11 mouse cellular contexts compared by ENCODE assay signal in the genomic region with DNA sequence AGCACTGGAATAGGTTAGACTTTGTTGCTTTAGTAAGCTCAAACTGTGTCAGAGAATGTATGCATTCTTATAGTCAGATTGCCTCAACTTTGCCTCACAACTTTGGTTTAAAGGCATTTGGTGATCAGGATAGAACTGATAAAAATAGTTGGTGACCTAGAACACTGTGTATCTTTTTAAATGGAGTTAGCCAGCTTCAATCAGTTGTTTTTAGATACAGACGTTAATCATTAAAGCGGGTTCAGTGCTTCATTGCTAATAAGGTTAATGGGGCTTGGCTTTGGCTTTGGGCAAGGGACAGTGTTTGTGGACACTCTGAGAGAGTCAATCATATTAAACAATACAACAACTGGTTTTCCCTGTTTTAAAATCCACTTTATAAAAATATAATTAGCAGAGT. TPM values are rescaled to one million over a fixed set of nuclear protein-coding genes. Genes with fewer than 3 reads are reported as not detected.
DNase-seq lines count a peak whose midpoint lies in the region; ATAC-seq and TF ChIP-seq lines count a peak whose summit lies in the region.
"Had no signal": no experiment of that assay in that cellular context is flagged by ENCODE, and none has a peak within 500 bp of the region (broad histone marks: within the 10 kb centered on the region; RNA-seq: fewer than 3 reads in every experiment).

No protein-coding gene starts in this region.

- peaks cover 46% of the 10 kb centered on the region for H3K4me1 ChIP-seq in heart, postnatal 0 days (ENCODE audit: control insufficient read depth, insufficient read depth)
- peaks cover 66% of the 10 kb centered on the region for H3K4me1 ChIP-seq in heart, embryonic 12.5 days (replicated peaks)
- peaks cover 67% of the 10 kb centered on the region for H3K4me1 ChIP-seq in midbrain, embryonic 15.5 days
- H3K4me1 ChIP-seq in midbrain, embryonic 16.5 days (ENCODE audit: control insufficient read depth, insufficient read depth, low read length): peaks cover 60% of the 10 kb centered on the region
- H3K4me1 ChIP-seq in liver, embryonic 11.5 days (replicated peaks; ENCODE audit: control insufficient read depth, insufficient read depth, low read length): peaks cover 48% of the 10 kb centered on the region
- H3K4me1 ChIP-seq in stomach, embryonic 15.5 days: peaks cover 25% of the 10 kb centered on the region

- H3K4me3 ChIP-seq in heart, postnatal 0 days (ENCODE audit: low read depth, low read length): no peak overlapping the region
- no peak overlapping the region for H3K4me3 ChIP-seq in heart, embryonic 12.5 days
- no peak overlapping the region for H3K4me3 ChIP-seq in midbrain, embryonic 15.5 days
- no peak overlapping the region for H3K4me3 ChIP-seq in midbrain, embryonic 16.5 days (ENCODE audit: low read depth, low read length)
- H3K4me3 ChIP-seq in liver, embryonic 11.5 days (ENCODE audit: low read depth, low read length): no peak overlapping the region
- no peak overlapping the region for H3K4me3 ChIP-seq in stomach, embryonic 15.5 days (replicated peaks)
- H3K4me3 ChIP-seq: neural tube, embryonic 12.5 days had no signal

- no peaks in the 10 kb centered on the region for H3K9me3 ChIP-seq in heart, postnatal 0 days (replicated peaks; ENCODE audit: control insufficient read depth, low read length)
- H3K9me3 ChIP-seq in heart, embryonic 12.5 days (replicated peaks): no peaks in the 10 kb centered on the region
- H3K9me3 ChIP-seq in midbrain, embryonic 15.5 days: no peaks in the 10 kb centered on the region
- no peaks in the 10 kb centered on the region for H3K9me3 ChIP-seq in midbrain, embryonic 16.5 days (replicated peaks; ENCODE audit: control insufficient read depth, low read length, poor library complexity, severe bottlenecking)
- no peaks in the 10 kb centered on the region for H3K9me3 ChIP-seq in liver, embryonic 11.5 days (ENCODE audit: control insufficient read depth, low read length)
- no peaks in the 10 kb centered on the region for H3K9me3 ChIP-seq in stomach, embryonic 15.5 days
- H3K9me3 ChIP-seq: neural tube, embryonic 12.5 days had no signal

- H3K36me3 ChIP-seq in heart, postnatal 0 days (replicated peaks; ENCODE audit: control insufficient read depth, insufficient read depth, low read length): peaks cover 31% of the 10 kb centered on the region
- peaks cover 42% of the 10 kb centered on the region for H3K36me3 ChIP-seq in heart, embryonic 12.5 days
- H3K36me3 ChIP-seq in midbrain, embryonic 15.5 days (replicated peaks): peaks cover 20% of the 10 kb centered on the region; the same call in 1 of the 2 replicates
- peaks cover 27% of the 10 kb centered on the region for H3K36me3 ChIP-seq in midbrain, embryonic 16.5 days (ENCODE audit: control insufficient read depth, insufficient read depth, low read length)
- H3K36me3 ChIP-seq in liver, embryonic 11.5 days (ENCODE audit: control insufficient read depth, insufficient read depth, low read length): peaks cover 36% of the 10 kb centered on the region
- H3K36me3 ChIP-seq in stomach, embryonic 15.5 days: peaks cover 29% of the 10 kb centered on the region

- TF ChIP-seq EP300 in heart, postnatal 0 days (IDR thresholded peaks at IDR 0.05; ENCODE audit: low read depth): no peak

- WGBS in heart, postnatal 0 days: 54% methylated on average over 2 of the region's 2 CpGs
- 74% methylated on average over 2 of the region's 2 CpGs for WGBS in heart, embryonic 12.5 days
- 60% methylated on average over 2 of the region's 2 CpGs for whole genome bisulfite sequencing in midbrain, embryonic 15.5 days
- WGBS in midbrain, embryonic 16.5 days: 68% methylated on average over 2 of the region's 2 CpGs
- WGBS in liver, embryonic 11.5 days: 72% methylated on average over 2 of the region's 2 CpGs
- WGBS in stomach, embryonic 15.5 days: 59% methylated on average over 2 of the region's 2 CpGs

- 0 out of 2 replicates have a peak overlapping the region, but pooled peaks have one; percentile 1 for H3K27ac ChIP-seq in heart, postnatal 0 days (ENCODE audit: low read depth)
- H3K27ac ChIP-seq in heart, embryonic 12.5 days (ENCODE audit: poor library complexity, severe bottlenecking): no peak overlapping the region
- no peak overlapping the region for H3K27ac ChIP-seq in midbrain, embryonic 15.5 days
- no peak overlapping the region for H3K27ac ChIP-seq in midbrain, embryonic 16.5 days (ENCODE audit: low read length)
- H3K27ac ChIP-seq in liver, embryonic 11.5 days (ENCODE audit: low read depth, low read length): peak overlapping the region; percentile 27
- H3K27ac ChIP-seq in stomach, embryonic 15.5 days: peak overlapping the region; percentile 33; the same call in 1 of the 2 replicates
- H3K27ac ChIP-seq: neural tube, embryonic 12.5 days had no signal

- H3K4me2 ChIP-seq in heart, postnatal 0 days (ENCODE audit: low read depth, low read length): no peak overlapping the region
- no peak overlapping the region for H3K4me2 ChIP-seq in heart, embryonic 12.5 days
- peak overlapping the region; percentile 17; the same call in 1 of the 2 replicates for H3K4me2 ChIP-seq in midbrain, embryonic 15.5 days
- H3K4me2 ChIP-seq in midbrain, embryonic 16.5 days (ENCODE audit: low read length): no peak overlapping the region
- peak overlapping the region; percentile 62 for H3K4me2 ChIP-seq in liver, embryonic 11.5 days
- peak overlapping the region; percentile 39; the same call in 1 of the 2 replicates for H3K4me2 ChIP-seq in stomach, embryonic 15.5 days
- H3K4me2 ChIP-seq: midbrain, embryonic 11.5 days had no signal

- no peak overlapping the region for H3K9ac ChIP-seq in heart, postnatal 0 days (replicated peaks; ENCODE audit: low read depth, low read length)
- no peak overlapping the region for H3K9ac ChIP-seq in heart, embryonic 12.5 days
- H3K9ac ChIP-seq in midbrain, embryonic 15.5 days: no peak overlapping the region
- H3K9ac ChIP-seq in midbrain, embryonic 16.5 days (ENCODE audit: low read depth, low read length): no peak overlapping the region
- H3K9ac ChIP-seq in liver, embryonic 11.5 days (ENCODE audit: low read depth, low read length): no peak overlapping the region
- no peak overlapping the region for H3K9ac ChIP-seq in stomach, embryonic 15.5 days
- H3K9ac ChIP-seq: neural tube, embryonic 12.5 days had no signal

- no peak for ATAC-seq in heart, postnatal 0 days (ENCODE audit: insufficient read depth, low read depth)
- ATAC-seq in heart, embryonic 12.5 days (ENCODE audit: insufficient number of reproducible peaks, low FRiP score): no peak
- no peak for ATAC-seq in midbrain, embryonic 15.5 days (replicated peaks)
- ATAC-seq in midbrain, embryonic 16.5 days: no peak
- ATAC-seq in liver, embryonic 11.5 days (replicated peaks; ENCODE audit: low FRiP score): no peak
- ATAC-seq in stomach, embryonic 15.5 days (ENCODE audit: insufficient read depth, low FRiP score, low read depth): no peak
- ATAC-seq in erythroid progenitor cell, adult 5-6 weeks (replicated peaks; ENCODE audit: low FRiP score, poor library complexity, severe bottlenecking): no peak

- no peak for DNase-seq in heart, postnatal 0 days (ENCODE audit: low spot score)
- DNase-seq in liver, embryonic 11.5 days (ENCODE audit: low spot score): no peak
- no peak for DNase-seq in thymus, postnatal 36 days
- DNase-seq: right cerebral cortex, postnatal 25 days had no signal

- TF ChIP-seq CTCF in heart, postnatal 0 days (IDR thresholded peaks at IDR 0.05; ENCODE audit: low read depth): no peak

- no peaks in the 10 kb centered on the region for H3K27me3 ChIP-seq in heart, postnatal 0 days (ENCODE audit: control insufficient read depth, insufficient read depth, low read length)
- no peaks in the 10 kb centered on the region for H3K27me3 ChIP-seq in heart, embryonic 12.5 days (replicated peaks)
- H3K27me3 ChIP-seq in midbrain, embryonic 15.5 days (replicated peaks): no peaks in the 10 kb centered on the region
- H3K27me3 ChIP-seq in midbrain, embryonic 16.5 days (ENCODE audit: control insufficient read depth, insufficient read depth, low read depth, low read length): no peaks in the 10 kb centered on the region
- H3K27me3 ChIP-seq in liver, embryonic 11.5 days (replicated peaks; ENCODE audit: control insufficient read depth, insufficient read depth, low read length): no peaks in the 10 kb centered on the region
- no peaks in the 10 kb centered on the region for H3K27me3 ChIP-seq in stomach, embryonic 15.5 days (replicated peaks)
- H3K27me3 ChIP-seq: neural tube, embryonic 12.5 days had no signal

RNA-seq across cellular contexts. Expression of a gene that starts 11.7 kb away (rescaled TPM):
- total RNA-seq in heart, postnatal 0 days (2014; rRNA removed; ENCODE audit: low replicate concordance): 28.9 and 33.1 TPM in 2 replicates
- polyA plus RNA-seq in heart, postnatal 0 days (2015; fragmentation: Nextera tagmentation; extraction: Ambion mirVana): 20.5 and 22.1 TPM in 2 replicates
- 45.1 and 47.7 TPM in 2 replicates for polyA plus RNA-seq in heart, embryonic 12.5 days (2016; fragmentation: Nextera tagmentation; extraction: Ambion mirVana)
- polyA plus RNA-seq in midbrain, embryonic 15.5 days (2015; fragmentation: Nextera tagmentation; extraction: Ambion mirVana): 230 and 239 TPM in 2 replicates
- 199 and 222 TPM in 2 replicates for polyA plus RNA-seq in midbrain, embryonic 16.5 days (2015; fragmentation: Nextera tagmentation; extraction: Ambion mirVana)
- 31.8 and 37.5 TPM in 2 replicates for polyA plus RNA-seq in liver, embryonic 11.5 days (2014; fragmentation: Nextera tagmentation; extraction: Ambion mirVana)
- polyA plus RNA-seq in stomach, embryonic 15.5 days (2015; fragmentation: Nextera tagmentation; extraction: Ambion mirVana): 71.3 and 81.9 TPM in 2 replicates
- 16.2 and 32.7 TPM in 2 replicates for total RNA-seq in erythroid progenitor cell, adult 5-6 weeks (2015; ENCODE audit: low replicate concordance)
- total RNA-seq in erythroid progenitor cell, adult 5-6 weeks (2017; ENCODE audit: low replicate concordance): 32.5 and 80.9 TPM in 2 replicates

RNA-seq across cellular contexts. Expression of a gene that starts 12.9 kb away (rescaled TPM):
- total RNA-seq in heart, postnatal 0 days (2014; rRNA removed; ENCODE audit: low replicate concordance): 12.0 and 13.7 TPM in 2 replicates
- polyA plus RNA-seq in heart, postnatal 0 days (2015; fragmentation: Nextera tagmentation; extraction: Ambion mirVana): 8.8 and 10.0 TPM in 2 replicates
- 8.9 and 9.2 TPM in 2 replicates for polyA plus RNA-seq in heart, embryonic 12.5 days (2016; fragmentation: Nextera tagmentation; extraction: Ambion mirVana)
- polyA plus RNA-seq in midbrain, embryonic 15.5 days (2015; fragmentation: Nextera tagmentation; extraction: Ambion mirVana): 34.9 and 38.1 TPM in 2 replicates
- 33.2 and 51.7 TPM in 2 replicates for polyA plus RNA-seq in midbrain, embryonic 16.5 days (2015; fragmentation: Nextera tagmentation; extraction: Ambion mirVana)
- 8.8 and 16.2 TPM in 2 replicates for polyA plus RNA-seq in liver, embryonic 11.5 days (2014; fragmentation: Nextera tagmentation; extraction: Ambion mirVana)
- polyA plus RNA-seq in stomach, embryonic 15.5 days (2015; fragmentation: Nextera tagmentation; extraction: Ambion mirVana): 10.5 and 13.0 TPM in 2 replicates
- 2.9 and 6.1 TPM in 2 replicates for total RNA-seq in erythroid progenitor cell, adult 5-6 weeks (2015; ENCODE audit: low replicate concordance)
- 9.8 and 20.6 TPM in 2 replicates for total RNA-seq in erythroid progenitor cell, adult 5-6 weeks (2017; ENCODE audit: low replicate concordance)

RNA-seq across cellular contexts. Expression of a gene that starts 30.8 kb away (rescaled TPM):
- total RNA-seq in heart, postnatal 0 days (2014; rRNA removed; ENCODE audit: low replicate concordance): 0.08 TPM in 1 of 2 replicates, not detected in the other
- polyA plus RNA-seq in heart, postnatal 0 days (2015; fragmentation: Nextera tagmentation; extraction: Ambion mirVana): 0.14 TPM in 2 replicates
- 0.08 and 0.09 TPM in 2 replicates for polyA plus RNA-seq in heart, embryonic 12.5 days (2016; fragmentation: Nextera tagmentation; extraction: Ambion mirVana)
- 19.6 and 21.3 TPM in 2 replicates for polyA plus RNA-seq in midbrain, embryonic 15.5 days (2015; fragmentation: Nextera tagmentation; extraction: Ambion mirVana)
- polyA plus RNA-seq in midbrain, embryonic 16.5 days (2015; fragmentation: Nextera tagmentation; extraction: Ambion mirVana): 12.7 and 16.4 TPM in 2 replicates
- 0.08 and 0.22 TPM in 2 replicates for polyA plus RNA-seq in liver, embryonic 11.5 days (2014; fragmentation: Nextera tagmentation; extraction: Ambion mirVana)
- 0.94 and 1.2 TPM in 2 replicates for polyA plus RNA-seq in stomach, embryonic 15.5 days (2015; fragmentation: Nextera tagmentation; extraction: Ambion mirVana)
- 2.9 and 4.3 TPM in 2 replicates for total RNA-seq in erythroid progenitor cell, adult 5-6 weeks (2015; ENCODE audit: low replicate concordance)
- 0.51 and 0.61 TPM in 2 replicates for total RNA-seq in erythroid progenitor cell, adult 5-6 weeks (2017; ENCODE audit: low replicate concordance)

RNA-seq across cellular contexts. Expression of a gene that starts 57.8 kb away (rescaled TPM):
- total RNA-seq in heart, postnatal 0 days (2014; rRNA removed; ENCODE audit: low replicate concordance): 3.6 and 5.7 TPM in 2 replicates
- 8.8 and 9.3 TPM in 2 replicates for polyA plus RNA-seq in heart, postnatal 0 days (2015; fragmentation: Nextera tagmentation; extraction: Ambion mirVana)
- polyA plus RNA-seq in heart, embryonic 12.5 days (2016; fragmentation: Nextera tagmentation; extraction: Ambion mirVana): 6.0 and 8.0 TPM in 2 replicates
- polyA plus RNA-seq in midbrain, embryonic 15.5 days (2015; fragmentation: Nextera tagmentation; extraction: Ambion mirVana): 16.7 and 17.8 TPM in 2 replicates
- polyA plus RNA-seq in midbrain, embryonic 16.5 days (2015; fragmentation: Nextera tagmentation; extraction: Ambion mirVana): 17.5 and 19.0 TPM in 2 replicates
- 9.0 and 10.5 TPM in 2 replicates for polyA plus RNA-seq in liver, embryonic 11.5 days (2014; fragmentation: Nextera tagmentation; extraction: Ambion mirVana)
- 12.8 and 18.5 TPM in 2 replicates for polyA plus RNA-seq in stomach, embryonic 15.5 days (2015; fragmentation: Nextera tagmentation; extraction: Ambion mirVana)
- not detected in 2 replicates for total RNA-seq in erythroid progenitor cell, adult 5-6 weeks (2015; ENCODE audit: low replicate concordance)
- total RNA-seq in erythroid progenitor cell, adult 5-6 weeks (2017; ENCODE audit: low replicate concordance): not detected in 2 replicates

Comparison
In these comparisons a context has a peak if more than half of its experiments do, and no peak if none do; other contexts are left out.
1. H3K27ac ChIP-seq: peak in heart, postnatal 0 days (single experiment), liver, embryonic 11.5 days (single experiment) and stomach, embryonic 15.5 days (single experiment); none in heart, embryonic 12.5 days (single experiment), midbrain, embryonic 15.5 days (single experiment) and midbrain, embryonic 16.5 days (single experiment).
2. H3K4me2 ChIP-seq: peak in midbrain, embryonic 15.5 days (single experiment), liver, embryonic 11.5 days (single experiment) and stomach, embryonic 15.5 days (single experiment); none in heart, postnatal 0 days (single experiment), heart, embryonic 12.5 days (single experiment) and midbrain, embryonic 16.5 days (single experiment).